Mouse (Mus musculus) frontal cortex, postnatal 14 days (tissue): ENCODE data around the gene Fam83e.
A peak's percentile ranks its signal among the peaks of the same experiment; 100 is the strongest.

Experiments
- DNase-seq, 2 experiments: peaks; one replicate each; pipeline ENCODE4 v3.0.0; 2022; ENCODE audit warnings: low spot score in 2 of 2

Fam83e gene

DNA sequence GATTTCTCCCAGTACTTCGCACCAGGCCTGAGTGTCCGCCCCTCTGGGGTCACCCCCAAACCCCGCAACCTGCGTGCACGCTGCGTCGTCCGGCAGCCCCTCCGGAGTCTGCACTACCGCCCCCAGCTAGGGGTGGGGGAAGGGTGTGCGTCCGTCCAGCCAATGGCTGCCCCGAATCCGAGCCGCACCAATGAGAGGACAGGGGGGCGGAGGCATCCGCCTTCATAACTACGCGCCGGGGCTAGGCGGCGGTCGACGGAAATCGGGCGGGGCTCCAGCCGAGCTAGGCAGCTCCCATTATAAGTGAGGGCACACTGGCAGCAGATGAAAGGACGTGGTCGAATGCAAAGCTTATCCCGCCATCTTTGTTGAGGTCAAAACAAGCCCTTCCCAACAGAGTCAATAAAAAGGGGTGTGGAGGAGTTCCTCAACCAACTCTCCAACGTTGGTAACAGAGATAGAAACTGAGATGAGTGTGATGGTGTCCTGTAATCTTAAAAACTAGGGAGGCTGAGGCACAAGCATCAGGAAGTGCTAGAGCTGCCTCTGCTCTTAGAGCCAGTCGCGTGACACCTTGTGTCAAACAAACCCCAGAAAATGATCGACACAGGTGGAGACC is 5.8 kb upstream of the Fam83e start, which contains the start of gene Rpl18:
Gene Rpl18 (plus strand): TSS at position 368 of the 619 bp plus-strand sequence.
- DNase-seq = peak; percentile 97 to 98

DNA sequence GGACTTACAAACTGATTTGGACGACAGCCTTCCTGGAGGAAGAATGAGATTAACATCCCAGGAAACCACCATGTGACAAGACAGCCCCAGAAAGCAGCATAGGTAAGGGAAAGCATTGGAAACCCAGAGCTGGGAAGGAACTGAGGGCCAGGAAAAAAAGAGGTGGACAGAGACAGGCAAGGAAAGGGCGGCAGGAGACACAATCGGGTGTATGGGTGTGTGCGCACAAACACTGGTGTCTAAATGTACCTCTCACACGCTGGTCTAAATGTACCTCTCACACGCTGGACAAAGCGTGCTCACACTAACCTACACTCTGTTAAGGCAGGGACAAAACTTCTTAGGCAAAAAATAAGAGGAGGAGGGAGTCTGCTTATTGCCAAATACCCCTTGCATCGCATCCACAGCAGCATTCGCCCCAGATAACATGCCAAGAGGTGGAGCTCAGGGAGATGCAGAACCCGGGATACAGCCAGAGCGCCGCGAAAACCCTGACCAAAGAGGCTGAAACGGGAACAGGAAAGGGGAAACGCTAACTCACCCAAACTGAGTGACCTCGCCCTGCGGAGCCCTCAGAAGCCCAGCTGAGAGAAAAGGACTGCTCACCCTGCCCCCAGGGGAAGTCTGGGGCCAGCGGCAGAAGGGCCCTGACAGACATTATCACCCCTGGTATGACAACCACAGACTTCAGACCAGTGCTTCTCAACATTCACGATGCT is 5.1 kb upstream of the Fam83e start:
- DNase-seq = no peak

DNA sequence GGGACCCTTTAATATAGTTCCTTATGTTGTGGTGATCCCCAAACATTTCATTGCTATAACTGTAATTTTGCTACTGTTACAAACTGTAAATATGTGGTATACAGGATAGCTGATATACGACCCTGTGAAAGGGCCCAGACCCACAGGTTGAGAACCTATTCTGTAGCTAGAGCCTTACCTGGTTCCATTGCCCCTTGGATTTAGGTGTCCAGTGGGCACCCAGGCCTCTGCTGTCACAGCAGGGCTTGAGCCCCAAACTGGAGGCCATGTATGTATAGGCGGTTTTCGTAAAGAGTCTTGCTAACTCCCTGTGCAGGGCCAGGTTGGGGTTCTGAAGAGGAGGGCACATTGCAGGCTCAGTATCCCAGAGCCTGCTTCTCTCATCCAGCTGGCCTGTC is 4.6 kb upstream of the Fam83e start:
- no peak for DNase-seq

DNA sequence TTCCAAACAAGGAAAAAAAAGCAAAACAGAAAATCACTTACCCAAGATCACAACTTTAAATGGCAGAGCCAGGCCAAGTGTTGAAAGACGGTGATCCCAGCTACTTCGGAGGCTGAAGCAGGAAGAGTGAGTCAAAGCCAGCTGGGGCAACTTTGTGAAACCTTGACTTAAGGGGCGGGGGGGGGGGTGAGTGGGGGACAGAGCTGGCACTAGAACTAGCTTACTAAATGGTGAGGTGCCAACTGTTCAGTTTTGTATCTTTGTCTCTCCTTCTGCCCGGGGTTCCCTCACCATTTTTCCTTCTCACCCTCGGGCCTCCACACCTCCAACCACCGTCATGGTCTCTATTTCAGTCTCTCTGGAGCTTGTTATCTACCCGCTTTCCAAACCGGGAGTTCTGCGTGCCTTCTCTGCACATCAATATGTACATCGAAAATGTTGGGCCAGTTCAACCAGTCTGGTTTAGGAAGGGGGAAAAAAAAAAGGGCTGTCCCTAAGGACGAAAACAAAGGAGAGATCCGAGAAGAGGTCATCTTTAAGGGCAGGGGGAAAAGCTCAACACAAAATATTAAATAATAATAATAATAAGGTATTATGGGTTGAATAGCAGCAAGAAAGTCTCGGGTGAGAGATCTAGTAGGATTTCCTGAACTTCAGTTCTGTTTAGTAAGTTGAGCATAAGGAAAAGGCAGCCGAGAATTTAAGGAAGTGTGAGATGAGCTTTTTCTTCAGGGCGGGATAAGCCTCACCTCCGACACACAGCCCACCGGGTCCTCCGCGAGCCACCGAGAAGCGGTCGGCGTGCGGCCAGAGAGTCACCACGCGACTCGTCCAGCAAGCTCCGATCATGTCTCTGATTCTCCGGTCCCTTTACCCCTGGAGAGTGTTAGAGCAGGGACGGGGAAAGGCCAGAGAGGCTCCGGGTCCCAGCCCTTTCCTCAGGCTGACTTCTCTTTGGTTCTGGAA is 3.8 kb upstream of the Fam83e start:
- no peak for DNase-seq

DNA sequence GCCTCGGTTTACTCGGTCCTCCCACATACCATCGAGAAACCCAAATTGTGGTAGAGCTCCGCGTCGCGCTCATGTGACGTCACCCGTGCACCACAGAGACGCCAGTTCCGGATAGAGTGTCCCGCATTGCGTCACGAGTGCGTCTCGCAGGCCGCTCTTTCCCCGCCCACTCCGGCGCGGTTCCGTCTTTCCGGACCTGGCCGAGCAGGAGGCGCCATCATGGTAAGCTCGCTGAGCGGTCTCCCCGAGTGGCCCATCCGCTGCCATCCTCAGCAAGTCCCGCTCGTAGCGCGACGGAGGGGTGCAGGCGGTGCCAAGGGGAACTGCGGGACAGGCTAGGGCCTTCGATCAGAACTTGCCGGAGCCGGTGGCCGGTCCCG is 3.1 kb upstream of the Fam83e start, which contains the start of gene Sphk2:
Gene Sphk2 (minus strand): TSS at position 85 of the 380 bp plus-strand sequence.
- peak; percentile 97 to 99 for DNase-seq

DNA sequence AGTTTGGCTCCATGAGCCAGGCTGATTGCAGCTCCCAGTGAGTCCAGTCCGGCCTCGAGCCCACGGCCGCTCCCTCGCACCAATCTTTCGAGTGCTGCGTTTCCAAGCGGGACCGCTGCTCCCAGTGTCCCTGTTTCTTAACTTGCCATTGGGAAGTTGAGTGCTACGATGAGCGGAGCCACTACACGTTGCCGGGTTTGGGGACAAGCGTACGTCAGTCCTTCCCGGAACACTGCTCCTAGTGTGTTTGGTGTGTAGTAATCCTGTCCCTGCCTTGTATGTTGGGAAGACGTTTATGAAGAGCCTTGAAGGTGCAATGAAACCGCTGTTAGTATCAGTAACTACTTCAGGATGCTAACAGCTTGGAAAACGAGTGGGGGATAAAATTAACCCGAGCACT is 2.7 kb upstream of the Fam83e start:
- no peak for DNase-seq

DNA sequence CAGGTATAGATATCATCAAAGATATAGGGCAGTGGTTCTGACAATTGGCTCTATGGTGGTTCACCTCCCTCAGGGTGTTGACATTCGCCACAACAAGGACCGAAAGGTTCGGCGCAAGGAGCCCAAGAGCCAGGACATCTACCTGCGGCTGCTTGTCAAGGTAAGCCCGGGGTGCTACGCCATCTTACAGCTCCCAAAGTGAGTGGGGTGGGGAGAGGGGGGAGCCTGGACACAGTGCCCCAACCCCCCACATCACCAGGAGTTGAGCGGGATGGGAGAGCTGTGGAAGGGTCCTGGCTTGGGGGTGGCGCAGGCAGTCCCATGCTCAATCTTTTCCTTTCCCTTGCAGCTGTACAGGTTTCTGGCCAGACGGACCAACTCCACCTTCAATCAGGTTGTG is 1.8 kb upstream of the Fam83e start:
- DNase-seq = no peak

DNA sequence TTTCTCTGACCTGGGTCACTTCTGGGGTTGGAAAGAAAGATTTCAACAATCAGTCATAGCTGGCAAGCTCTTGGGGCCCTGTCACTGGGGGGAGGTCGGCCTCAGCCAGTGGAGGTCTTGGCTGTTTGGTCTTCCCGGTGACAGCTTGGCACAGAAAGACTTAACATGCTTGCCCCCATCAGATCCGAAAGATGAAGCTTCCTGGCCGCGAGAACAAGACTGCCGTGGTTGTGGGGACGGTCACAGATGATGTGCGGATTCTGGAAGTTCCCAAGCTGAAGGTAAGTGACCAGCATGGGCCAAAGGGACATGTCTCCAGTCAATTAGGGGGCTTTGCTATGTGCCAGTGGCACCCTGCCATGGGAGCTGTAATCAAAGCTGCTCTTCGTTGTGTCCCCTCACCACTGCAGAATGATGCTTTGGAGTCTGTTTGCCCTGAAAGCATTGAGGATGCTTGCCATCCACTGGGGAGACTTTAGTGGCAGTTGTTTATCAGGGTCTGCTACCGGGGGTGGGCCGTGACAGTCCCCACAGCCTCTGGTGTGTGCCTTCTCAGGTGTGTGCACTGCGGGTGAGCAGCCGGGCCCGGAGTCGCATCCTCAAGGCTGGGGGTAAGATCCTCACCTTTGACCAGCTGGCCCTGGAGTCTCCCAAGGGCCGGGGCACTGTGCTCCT is 1.1 kb upstream of the Fam83e start:
- DNase-seq = no peak

DNA sequence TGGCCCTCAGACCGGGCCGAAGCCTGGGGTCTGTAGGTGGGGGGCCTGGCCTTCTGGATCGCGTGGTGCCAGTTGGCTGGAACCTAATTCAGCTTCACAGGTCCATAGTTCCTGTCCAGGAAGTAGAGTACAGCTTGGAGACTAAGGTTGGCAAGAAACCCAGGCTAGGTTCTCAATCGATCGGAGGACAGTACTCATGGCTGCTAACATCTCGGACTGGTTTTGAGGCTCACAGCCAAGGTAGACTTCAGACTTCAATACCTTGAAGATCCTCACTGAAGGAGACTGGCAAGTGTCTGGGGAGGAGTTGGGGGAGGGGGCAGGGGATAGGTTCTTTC is 191 bp downstream of the Fam83e start:
- no peak for DNase-seq

DNA sequence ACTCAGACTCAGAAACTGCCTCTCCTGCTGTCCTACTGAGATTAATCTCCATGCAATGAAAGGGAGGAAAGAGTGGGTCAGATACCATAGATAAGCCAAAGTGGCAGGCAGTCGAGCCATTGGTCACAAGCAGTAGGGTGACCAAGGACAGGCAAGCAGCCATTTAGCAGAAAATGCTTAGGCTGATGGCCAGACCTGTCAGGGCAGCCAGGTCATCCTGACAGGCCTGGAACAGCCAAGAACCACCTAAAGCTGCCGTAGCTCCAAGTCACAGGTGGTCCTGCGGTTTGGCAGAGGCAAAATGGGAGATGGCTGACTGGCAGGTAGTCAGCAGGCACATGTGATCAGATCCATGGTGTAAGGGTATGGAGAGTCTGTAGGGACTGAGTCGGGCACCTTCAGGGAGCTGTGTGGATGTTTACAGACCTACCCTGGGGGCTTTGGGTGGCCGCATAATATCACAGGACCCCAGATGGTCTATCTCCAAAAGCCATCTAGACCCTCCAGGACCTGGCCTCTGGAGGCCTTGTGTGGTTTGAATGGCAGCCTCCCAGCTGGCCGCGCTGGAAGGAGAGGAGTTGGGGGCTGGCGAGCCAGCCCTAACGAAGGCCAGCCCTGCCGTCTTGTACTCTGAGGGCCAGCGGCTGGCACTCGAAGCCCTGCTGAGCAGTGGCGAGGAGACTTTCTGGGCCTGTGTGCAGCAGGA is 783 bp downstream of the Fam83e start:
- DNase-seq = no peak

DNA sequence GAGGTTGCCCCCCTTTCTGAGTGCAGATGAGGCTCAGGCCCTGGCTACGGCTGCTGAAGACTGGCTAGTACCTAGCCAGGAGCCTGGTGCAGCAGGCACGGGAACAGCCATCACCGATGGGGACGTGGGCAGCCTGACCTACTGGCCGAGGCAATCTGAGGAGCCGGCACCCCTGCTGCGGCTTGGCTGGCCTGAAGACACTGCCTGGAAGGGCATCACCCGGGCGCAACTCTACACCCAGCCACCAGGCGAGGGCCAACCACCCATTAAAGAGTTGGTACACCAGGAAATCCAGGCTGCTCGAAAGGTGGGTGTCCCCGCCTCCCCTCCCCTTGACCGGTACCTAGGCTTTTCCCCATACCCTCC is 1.3 kb downstream of the Fam83e start:
- no peak for DNase-seq

DNA sequence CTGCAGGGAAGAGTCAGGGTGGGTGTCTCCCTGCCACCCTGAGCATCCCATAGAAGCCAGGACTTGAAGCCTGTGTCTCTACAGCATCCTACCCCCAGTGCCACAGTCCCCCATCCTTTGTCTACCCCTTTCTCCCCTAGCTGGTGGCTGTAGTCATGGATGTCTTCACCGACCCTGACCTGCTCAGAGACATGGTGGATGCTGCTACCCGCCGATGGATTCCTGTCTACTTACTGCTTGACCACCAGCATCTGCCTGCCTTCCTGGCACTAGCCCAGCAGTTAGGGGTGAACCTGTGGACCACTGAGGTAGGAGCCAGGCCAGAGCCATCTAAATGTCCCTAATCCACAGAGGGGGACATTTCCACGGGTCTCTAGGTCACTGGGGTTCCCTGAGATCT is 2.3 kb downstream of the Fam83e start:
- no peak for DNase-seq

DNA sequence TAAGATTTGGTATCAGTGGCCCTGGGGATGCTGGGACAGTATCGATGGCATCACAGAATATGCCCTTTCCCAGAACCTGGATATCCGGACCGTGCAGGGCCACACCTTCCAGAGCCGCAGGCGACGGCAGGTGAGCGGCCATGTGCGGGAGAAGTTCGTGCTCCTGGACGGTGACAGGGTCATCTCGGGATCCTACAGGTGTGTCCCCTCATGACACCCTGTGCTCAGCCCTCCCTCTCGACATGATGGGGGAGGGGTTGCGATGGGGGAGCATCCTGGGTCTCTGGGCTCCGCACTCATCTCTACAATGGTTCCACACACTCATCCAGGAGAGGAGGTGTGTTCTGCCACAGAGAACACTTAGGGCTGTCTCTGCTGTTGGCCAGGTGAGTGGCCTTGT is 2.8 kb downstream of the Fam83e start:
- no peak for DNase-seq

DNA sequence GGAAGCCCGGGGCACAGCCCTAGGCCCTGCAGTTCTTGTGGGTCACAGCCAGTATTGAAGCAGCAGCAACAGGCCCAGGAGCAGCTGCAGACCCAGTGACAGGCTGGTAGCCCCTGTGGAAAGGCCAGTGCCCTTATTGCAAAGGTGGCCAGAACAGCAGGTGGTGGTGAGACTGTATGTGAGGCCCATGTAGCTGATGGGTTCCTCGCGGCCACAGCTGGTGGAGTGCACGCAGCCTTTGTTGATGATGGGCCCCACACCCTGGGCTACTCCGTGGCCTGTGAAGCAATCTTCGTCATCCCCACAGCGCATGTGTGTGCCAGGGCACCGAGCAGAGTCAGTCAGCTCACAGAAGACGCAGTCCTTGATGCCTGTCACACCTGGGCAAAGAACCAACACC is 4.1 kb downstream of the Fam83e start:
- no peak for DNase-seq

DNA sequence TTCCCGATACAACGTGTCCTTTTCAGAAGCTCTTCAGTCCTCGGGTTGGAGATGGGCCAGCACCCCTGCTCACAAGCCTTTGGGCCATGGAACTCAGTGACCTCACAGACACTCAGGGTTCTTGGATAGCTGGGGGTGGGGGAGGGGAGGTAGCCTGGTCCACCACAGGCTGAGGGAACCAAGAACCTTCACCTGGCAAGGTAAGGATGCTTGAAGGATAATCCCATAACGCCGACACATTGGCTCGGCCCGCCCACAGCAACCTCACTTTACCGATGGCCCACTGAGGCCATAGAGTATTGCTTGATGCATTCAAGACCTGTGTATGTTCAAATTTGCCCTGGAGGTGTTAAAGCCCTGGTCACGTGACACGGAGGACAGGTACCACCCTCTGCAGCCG is 4.7 kb downstream of the Fam83e start, which contains the start of gene Spaca4:
Gene Spaca4 (minus strand): TSS at position 101 of the 400 bp plus-strand sequence.
- no peak for DNase-seq

DNA sequence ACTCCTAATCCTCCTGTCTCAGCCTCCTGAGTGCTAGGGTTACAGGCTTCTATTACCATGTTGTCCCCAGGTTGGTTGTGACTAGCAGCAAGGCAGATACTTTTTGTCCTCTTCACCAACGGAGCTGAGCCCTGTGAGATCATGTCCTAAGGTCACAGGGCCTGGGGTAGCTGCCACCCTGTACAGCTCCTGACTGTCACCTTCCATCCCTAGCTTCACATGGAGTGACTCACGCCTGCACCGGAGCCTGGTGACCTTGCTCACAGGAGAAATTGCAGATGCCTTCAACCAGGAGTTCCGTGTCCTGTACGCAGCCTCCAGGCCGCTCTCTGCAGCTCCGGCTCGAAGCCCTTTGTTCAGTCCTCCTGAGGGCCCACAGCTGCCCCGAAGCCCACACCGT is 5.4 kb downstream of the Fam83e start:
- DNase-seq = no peak

DNA sequence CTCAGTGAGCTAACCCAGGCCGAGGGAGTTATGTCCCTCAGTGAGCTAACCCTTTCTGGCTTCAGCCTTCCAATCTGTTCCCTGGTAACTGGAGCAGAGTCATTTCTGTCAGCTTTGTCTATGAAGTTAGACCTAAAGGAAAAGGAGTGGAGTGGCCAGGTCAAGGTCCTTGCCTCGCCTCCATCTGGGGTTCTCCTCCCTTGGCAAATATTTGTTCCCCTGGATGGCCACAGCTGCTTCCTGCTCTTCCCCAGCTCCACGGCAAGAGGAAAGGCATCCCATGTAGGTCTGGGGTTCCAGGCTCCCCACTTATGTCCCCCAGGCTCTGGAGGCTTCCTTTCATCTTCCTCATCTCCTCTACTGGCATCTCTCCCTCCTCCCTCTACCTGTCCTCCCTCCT is 6.6 kb downstream of the Fam83e start:
- DNase-seq = no peak

DNA sequence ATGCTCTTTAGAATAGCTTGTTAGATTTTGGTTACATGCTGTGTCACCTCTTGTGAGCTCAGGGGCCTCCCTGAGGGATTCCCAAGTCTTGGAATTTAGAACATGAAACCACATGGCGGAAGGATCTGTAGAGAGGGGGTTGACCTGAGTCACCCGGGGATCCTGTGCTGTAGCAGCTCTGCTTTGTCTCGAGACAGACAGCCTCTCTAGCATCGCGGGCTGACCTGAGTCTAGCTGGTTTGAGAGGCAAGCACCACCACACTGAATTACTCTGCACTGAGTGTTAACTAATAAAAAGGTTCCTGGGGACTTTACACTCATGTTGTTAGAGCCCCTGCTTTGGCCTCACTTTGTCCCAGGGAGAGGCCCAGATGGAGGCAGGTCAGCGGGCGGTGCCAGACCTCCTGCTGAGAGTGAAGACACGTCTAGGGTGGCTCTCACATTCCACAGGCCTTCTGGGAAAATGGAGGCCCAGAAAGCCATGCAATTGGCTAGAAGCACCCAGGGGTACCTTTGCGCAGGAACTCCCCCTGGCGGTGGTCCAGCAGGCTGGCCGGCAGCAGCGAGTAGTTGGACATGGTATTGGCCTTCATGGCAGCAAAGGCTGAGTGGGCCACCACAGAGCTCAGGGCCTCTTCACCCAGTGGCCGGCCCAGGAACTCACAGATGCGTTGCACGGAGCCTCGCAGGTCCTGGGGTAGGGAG is 9.9 kb downstream of the Fam83e start:
- DNase-seq = no peak

DNA sequence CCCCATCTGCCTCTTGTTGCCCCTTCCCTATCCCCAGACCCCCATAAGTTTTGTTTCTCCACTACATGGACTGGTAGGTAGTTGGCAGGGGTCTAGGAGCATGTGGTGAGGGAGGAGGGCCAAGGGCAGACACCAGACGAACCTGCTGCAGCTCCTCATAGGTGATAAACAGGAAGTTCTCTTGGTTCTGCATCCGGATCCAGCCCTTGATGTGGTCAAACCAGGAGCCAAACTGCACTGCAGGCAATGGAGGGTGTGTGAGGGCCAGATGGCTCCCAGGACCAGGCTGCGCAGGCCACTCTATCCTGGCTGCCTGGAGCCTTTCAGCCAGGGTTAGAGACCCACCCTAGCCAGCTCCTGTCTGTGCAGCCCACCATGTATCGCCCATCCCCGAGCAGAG is 12.5 kb downstream of the Fam83e start:
- no peak for DNase-seq

DNA sequence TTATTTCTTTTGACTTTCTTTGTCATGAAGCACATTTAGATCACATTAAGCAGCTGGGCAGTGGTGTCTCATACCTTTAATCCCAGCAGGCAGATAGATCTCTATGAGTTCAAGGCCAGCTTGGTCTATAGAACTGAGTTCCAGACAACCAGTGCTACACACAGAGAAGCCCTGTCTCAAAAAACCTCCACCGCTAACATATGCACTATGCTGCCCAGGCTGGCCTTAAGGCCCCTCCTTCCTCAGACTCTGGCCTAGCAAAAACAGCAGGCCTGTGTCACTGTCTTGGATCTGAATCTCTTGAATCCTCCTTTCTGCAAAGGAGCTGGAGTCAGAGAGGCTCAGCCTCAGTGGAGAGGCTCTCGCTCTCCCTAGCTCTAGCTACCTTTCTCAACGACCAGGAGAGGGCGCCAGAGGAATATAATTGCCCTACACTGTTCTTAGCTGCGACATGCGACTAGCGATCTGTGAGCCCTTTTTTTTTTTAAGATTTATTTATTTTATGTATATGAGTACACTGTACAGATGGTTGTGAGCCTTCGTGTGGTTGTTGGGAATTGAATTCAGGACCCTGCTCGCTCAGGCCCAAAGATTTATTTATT is 18.3 kb downstream of the Fam83e start:
- DNase-seq = peak in 1 of 2 experiments; percentile 68
